Mouse (Mus musculus) left cerebral cortex, postnatal 4 days (tissue): ENCODE measurements at regions not wholly inside any gene's neighbourhood (a gene's known extent, or its start where the extent isn't known, plus 50 kb on each side); places are given as distances from the start of the nearest gene placed in this dataset.
"Not testable (repeated sequence)": the region's sequence is repeated elsewhere in the genome, so short reads cannot be mapped to it uniquely, and the experiment has no call there.

Experiments
- DNase-seq: peaks from one replicate; pipeline ENCODE4 v3.0.0-alpha.2; 2022
- intact Hi-C: fragments of 180-260 bp; cut with DNase I; formaldehyde crosslinking; loops from one replicate; pipeline ENCODE4 v1.15.1; 2025

- DNase-seq: no peak
- intact Hi-C loops: no loop called here
These were observed 53.3 kb downstream of the Kif2b start for GRCm38 (mm10) chr11:91524019-91524418.

- DNase-seq: peak; percentile 1
- intact Hi-C loops: no loop called here
These were observed 98.1 kb downstream of the Kif2b start for GRCm38 (mm10) chr11:91479236-91479635.

- intact Hi-C loops: no loop called here
- no peak for DNase-seq
These were observed 113.6 kb downstream of the Kif2b start for GRCm38 (mm10) chr11:91463578-91464401.

- DNase-seq: peak; percentile 24
- intact Hi-C loops: no loop called here
These were observed 115.4 kb downstream of the Kif2b start for GRCm38 (mm10) chr11:91461946-91462345.

GRCm38 (mm10) chr11:91442361-91442760 is 135.0 kb downstream of the Kif2b start:
- no peak for DNase-seq
- intact Hi-C loops: no loop called here

GRCm38 (mm10) chr11:91432195-91432594 is 145.2 kb downstream of the Kif2b start:
- intact Hi-C loops: no loop called here
- DNase-seq: no peak

GRCm38 (mm10) chr11:91426731-91427130 is 150.6 kb downstream of the Kif2b start:
- DNase-seq: peak; percentile 84
- intact Hi-C loops: no loop called here

GRCm38 (mm10) chr11:91387172-91387571 is 190.2 kb downstream of the Kif2b start:
- intact Hi-C loops: no loop called here

GRCm38 (mm10) chr11:91357029-91357428 is 220.3 kb downstream of the Kif2b start:
- DNase-seq: no peak
- intact Hi-C loops: no loop called here

More at GRCm38 (mm10) chr11:91387172-91387571, 190.2 kb downstream of the Kif2b start:
- no peak for DNase-seq

- no peak for DNase-seq
- intact Hi-C loops: no loop called here
These were observed 234.7 kb downstream of the Kif2b start for GRCm38 (mm10) chr11:91342629-91343028.

- DNase-seq: no peak
- intact Hi-C loops: no loop called here
These were observed 244.3 kb downstream of the Kif2b start for GRCm38 (mm10) chr11:91333056-91333455.

GRCm38 (mm10) chr11:91327543-91327942 is 249.8 kb downstream of the Kif2b start:
- intact Hi-C loops: no loop called here
- no peak for DNase-seq

GRCm38 (mm10) chr11:91310212-91310742 is 267.1 kb downstream of the Kif2b start:
- intact Hi-C loops: no loop called here
- no peak for DNase-seq

GRCm38 (mm10) chr11:91289194-91290123 is 287.9 kb downstream of the Kif2b start:
- DNase-seq: peak; percentile 45
- intact Hi-C loops: loop anchor here (5.0 kb wide), 1 partner anchor 1808 kb away; the partner anchor contains the start of gene Car10

GRCm38 (mm10) chr11:91286376-91286775 is 291.0 kb downstream of the Kif2b start:
- intact Hi-C loops: loop anchor here (5.0 kb wide), 1 partner anchor 1811 kb away; the partner anchor contains the start of gene Car10
- DNase-seq: no peak

GRCm38 (mm10) chr11:91262216-91262615 is 315.1 kb downstream of the Kif2b start:
- no peak for DNase-seq
- intact Hi-C loops: no loop called here

GRCm38 (mm10) chr11:91242061-91242460 is 335.3 kb downstream of the Kif2b start:
- intact Hi-C loops, DNase-seq: not testable (repeated sequence)

GRCm38 (mm10) chr11:91216158-91216557 is 361.2 kb downstream of the Kif2b start:
- intact Hi-C loops: no loop called here
- no peak for DNase-seq

- no peak for DNase-seq
- intact Hi-C loops: no loop called here
These were observed 364.3 kb downstream of the Kif2b start for GRCm38 (mm10) chr11:91213104-91213503.

- DNase-seq: no peak
- intact Hi-C loops: no loop called here
These were observed 370.9 kb downstream of the Kif2b start for GRCm38 (mm10) chr11:91206470-91206869.

GRCm38 (mm10) chr11:91204416-91204815 is 372.9 kb downstream of the Kif2b start:
- intact Hi-C loops: no loop called here
- DNase-seq: no peak
